Mouse (Mus musculus): ENCODE measurements at regions not wholly inside any gene's neighbourhood (a gene's known extent, or its start where the extent isn't known, plus 50 kb on each side); places are given as distances from the start of the nearest gene placed in this dataset.

- no peak for DNase-seq (ENCODE audit: low spot score)
Measured at GRCm38 (mm10) chr7:84800966-84801365, 52.4 kb upstream of the Olfr291 start.

GRCm38 (mm10) chr7:84794655-84795054 is 58.7 kb upstream of the Olfr291 start:
- no peak for DNase-seq (ENCODE audit: low spot score)

GRCm38 (mm10) chr7:84779276-84779825 is 74.0 kb upstream of the Olfr291 start:
- peak; percentile 95 for DNase-seq (ENCODE audit: low spot score)

- DNase-seq (ENCODE audit: low spot score) = no peak
Measured at GRCm38 (mm10) chr7:84777696-84778095, 75.7 kb upstream of the Olfr291 start.

- no peak for DNase-seq (ENCODE audit: low spot score)
Measured at GRCm38 (mm10) chr7:84756261-84756660, 66.5 kb upstream of the Zfand6 start.

- DNase-seq (ENCODE audit: low spot score) = no peak
Measured at GRCm38 (mm10) chr7:84753361-84753760, 63.6 kb upstream of the Zfand6 start.

GRCm38 (mm10) chr7:84749434-84750301 is 59.9 kb upstream of the Zfand6 start:
- DNase-seq (ENCODE audit: low spot score) = peak; percentile 73

GRCm38 (mm10) chr7:84747847-84748246 is 58.1 kb upstream of the Zfand6 start:
- no peak for DNase-seq (ENCODE audit: low spot score)

- DNase-seq (ENCODE audit: low spot score) = no peak
Measured at GRCm38 (mm10) chr7:84744321-84745070, 54.7 kb upstream of the Zfand6 start.

- DNase-seq (ENCODE audit: low spot score) = no peak
Measured at GRCm38 (mm10) chr7:84739965-84740390, 50.2 kb upstream of the Zfand6 start.

Data from testis, postnatal 10 days (tissue).